Comparison of ENCODE assay signal across 8 mouse cellular contexts in the genomic region with DNA sequence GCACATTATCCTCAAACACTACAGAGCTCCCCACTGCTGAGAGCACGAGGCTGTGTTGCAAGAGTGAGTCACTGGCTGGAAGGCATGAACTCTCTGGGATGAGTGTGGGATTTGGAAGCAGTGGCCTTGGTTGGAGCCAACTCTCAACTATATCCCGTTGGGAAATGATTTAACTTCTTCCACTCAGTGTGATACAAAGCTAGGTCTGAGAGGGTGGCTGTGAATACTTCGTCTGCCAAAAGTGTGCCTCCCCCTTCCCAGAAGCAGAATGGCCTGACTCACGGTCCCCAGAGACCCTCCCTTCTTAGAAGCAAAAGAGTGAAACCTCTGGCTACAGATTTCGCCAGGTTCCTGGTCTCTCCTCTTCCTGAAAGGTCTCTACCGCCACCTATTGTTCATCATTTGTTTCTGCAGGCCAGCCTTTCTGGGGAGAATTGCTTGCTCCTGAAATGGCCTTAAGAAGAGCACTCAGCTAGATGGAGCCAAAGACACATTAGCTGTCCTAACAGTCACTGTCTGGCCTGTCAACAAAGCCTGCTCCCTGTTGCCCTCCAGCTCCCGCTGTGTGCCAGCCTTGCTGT. TPM values are rescaled to one million over a fixed set of nuclear protein-coding genes. Genes with fewer than 3 reads are reported as not detected.
A peak's percentile ranks its signal among the peaks of the same experiment; 100 is the strongest.
DNase-seq lines count a peak whose midpoint lies in the region; ATAC-seq lines count a peak whose summit lies in the region.

No protein-coding gene starts in this region.

- no peaks in the 10 kb centered on the region for H3K36me3 ChIP-seq in hindbrain, embryonic 13.5 days

- peak; percentile 75 for ATAC-seq in hindbrain, embryonic 13.5 days (ENCODE audit: low FRiP score)

- H3K27ac ChIP-seq in hindbrain, embryonic 13.5 days, result peak overlapping the region; percentile 67; the same call in 1 of the 2 replicates

- H3K27me3 ChIP-seq in hindbrain, embryonic 13.5 days, result 0 out of 2 replicates have a peak, but pooled peaks cover 7% of the 10 kb centered on the region

- no peak overlapping the region for H3K4me3 ChIP-seq in hindbrain, embryonic 13.5 days

- H3K4me1 ChIP-seq in hindbrain, embryonic 13.5 days (replicated peaks), result peaks cover 3% of the 10 kb centered on the region; the same call in 1 of the 2 replicates

- H3K4me2 ChIP-seq in hindbrain, embryonic 13.5 days, result no peak overlapping the region

- peak; percentile 96 for DNase-seq in Muller cell, postnatal 12 days (ENCODE audit: inconsistent ontology term)
- peak; percentile 68 to 78 for DNase-seq in cerebellum, postnatal 25 days
- DNase-seq in frontal cortex, postnatal 36 days (ENCODE audit: low spot score in 2 of 2), result peak; percentile 76 to 81
- DNase-seq in layer of hippocampus, postnatal 14 days (ENCODE audit: low spot score in 2 of 2), result peak; percentile 72 to 89
- peak; percentile 89 for DNase-seq in lung, postnatal 10 days
- DNase-seq in retina, adult 2 months (ENCODE audit: low read depth, low spot score), result peak; percentile 67
- DNase-seq in urinary bladder, postnatal 36 days (ENCODE audit: low spot score in 2 of 2), result peak; percentile 59 to 83

- WGBS in hindbrain, embryonic 13.5 days, result 10% methylated on average over 7 of the region's 7 CpGs

- H3K9ac ChIP-seq in hindbrain, embryonic 13.5 days, result no peak overlapping the region

- no peaks in the 10 kb centered on the region for H3K9me3 ChIP-seq in hindbrain, embryonic 13.5 days

RNA-seq across cellular contexts. Expression of a gene that starts 24.2 kb away (rescaled TPM):
- polyA plus RNA-seq in hindbrain, embryonic 13.5 days (2015; fragmentation: Nextera tagmentation; extraction: Ambion mirVana), result 84.7 and 85.7 TPM in 2 replicates
- total RNA-seq in layer of hippocampus, postnatal 14 days (2021), result 100 to 1,000 TPM; 112 TPM
